Mouse (Mus musculus) Patski (cell line): ENCODE measurements around the gene Mycbp. TPM values are rescaled to one million over a fixed set of nuclear protein-coding genes. Genes with fewer than 3 reads are reported as not detected.
A peak's percentile ranks its signal among the peaks of the same experiment; 100 is the strongest.
"Not testable (repeated sequence)": the region's sequence is repeated elsewhere in the genome, so short reads cannot be mapped to it uniquely, and the experiment has no call there.

Source experiments
- ATAC-seq: fragments of 100-300 bp; one replicate; pipeline ENCODE4 v1.8.0; 2021
- CTCF ChIA-PET: fragments of 350-600 bp; sonication (Branson Sonifier 250); formaldehyde crosslinking; loops from one replicate; lab custom pipeline; 2022; ENCODE audit warnings: inconsistent platforms; lab: Charles Lee
- POLR2A ChIA-PET: fragments of 350-600 bp; sonication (Branson Sonifier 250); formaldehyde crosslinking; loops from one replicate; lab custom pipeline; 2022; ENCODE audit warnings: antibody characterized with exemption, inconsistent platforms; lab: Charles Lee
- DNase-seq: peaks from one replicate; pipeline ENCODE4 v3.0.0-alpha.2; 2011; ENCODE audit warnings: low read depth, low spot score
- H3K27me3 ChIP-seq: fragments of 371-371 bp; one replicate; pipeline ENCODE4 v1.5.1; 2021
- CTCF ChIP-seq: fragments of 100-300 bp; IDR thresholded peaks from one replicate; pipeline ENCODE4 v1.5.1; 2021
- in situ Hi-C: fragments of 300-500 bp; cut with MboI; formaldehyde crosslinking; loops from 3 replicates; pipeline ENCODE4 v1.11.1; 2018; ENCODE audit warnings: low pct_unique_long_range_greater_than_20kb, mixed read lengths
- polyA plus RNA-seq: library from polyadenylated mRNA; unstranded; gene quantifications from one replicate; pipeline ENCODE4 v1.2.3, GENCODE M21; 2021

The Mycbp gene
- polyA plus RNA-seq, 1 experiment from 2014 or later = 45.4 TPM

DNA sequence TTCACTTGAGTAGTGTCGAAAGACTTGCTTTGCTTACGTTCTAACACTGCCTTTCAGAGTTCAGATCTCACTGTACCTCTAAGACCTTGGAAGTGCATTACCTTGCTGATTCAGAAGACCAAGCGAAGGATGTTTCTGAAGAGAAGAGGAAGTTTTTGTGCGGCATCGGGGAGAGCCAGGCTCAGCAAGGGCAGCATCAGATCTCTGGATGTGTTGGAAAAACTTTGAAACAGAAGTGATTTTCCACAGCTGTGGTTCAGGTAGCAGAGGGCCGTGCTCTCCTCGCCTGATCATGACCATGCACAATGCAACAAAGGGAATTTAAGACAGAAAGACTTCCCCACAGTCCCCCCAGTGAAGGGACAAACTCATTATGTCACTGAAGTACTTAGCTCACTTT, 31.4 kb downstream of the Mycbp start:
- ATAC-seq (no peak), DNase-seq (no peak)
- in situ Hi-C loops = no loop called here
- ChIA-PET POLR2A (no interaction called here), CTCF (interaction anchor here (1.4 kb wide), 1 partner anchor 16 kb away, joined by 4 read pairs; no protein-coding TSS in a partner anchor)
- H3K27me3 ChIP-seq = no peaks in the 10 kb centered on the region
- TF ChIP-seq CTCF = no peak

DNA sequence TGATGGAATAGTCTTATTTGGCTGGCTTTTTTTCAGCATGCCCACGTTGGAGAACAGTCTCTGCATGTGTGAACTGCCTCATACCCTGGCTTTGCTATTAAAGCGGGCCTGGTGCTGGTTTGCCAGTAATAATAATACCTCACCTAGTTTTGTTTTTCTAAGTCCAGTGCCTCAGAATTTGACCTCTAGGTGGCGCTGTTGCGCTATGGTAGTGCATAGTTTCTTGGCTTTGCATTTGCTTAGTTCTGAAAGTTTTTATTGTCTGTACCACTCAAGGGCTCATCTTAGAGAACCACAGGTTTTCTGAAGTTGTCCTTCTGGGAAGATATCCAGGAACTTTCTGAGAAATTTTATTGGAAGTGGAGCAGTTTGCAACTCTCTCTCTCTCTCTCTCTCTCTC, 35.2 kb downstream of the Mycbp start:
- in situ Hi-C loops = no loop called here
- peak; percentile 79 for TF ChIP-seq CTCF
- no peaks in the 10 kb centered on the region for H3K27me3 ChIP-seq
- POLR2A ChIA-PET = no interaction called here
- DNase-seq (peak; percentile 44), ATAC-seq (peak; percentile 26)
- CTCF ChIA-PET = interaction anchor here (0.8 to 2.9 kb wide), 9 partner anchors 10 to 171 kb away, joined by 3 to 15 read pairs (median 4); no protein-coding TSS in a partner anchor

DNA sequence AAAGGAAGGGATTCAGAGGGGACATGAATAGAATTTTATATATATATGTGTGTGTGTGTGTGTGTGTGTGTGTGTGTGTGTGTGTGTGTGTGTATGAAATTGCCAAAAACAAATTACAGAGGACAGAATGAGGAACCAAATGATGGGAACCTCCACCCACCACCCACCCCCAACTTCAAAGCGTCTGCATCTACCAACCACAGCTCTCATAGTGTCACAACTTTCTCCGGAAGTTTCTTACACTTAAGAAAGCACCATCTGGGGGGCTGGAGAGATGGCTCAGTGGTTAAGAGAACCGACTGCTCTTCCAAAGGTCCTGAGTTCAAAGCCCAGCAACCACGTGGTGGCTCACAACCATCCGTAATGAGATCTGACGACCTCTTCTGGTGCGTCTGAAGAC, 36.2 kb downstream of the Mycbp start:
- POLR2A ChIA-PET, DNase-seq, H3K27me3 ChIP-seq, in situ Hi-C loops, ATAC-seq: not testable (repeated sequence)
- CTCF ChIA-PET = interaction anchor here (2.9 kb wide), 1 partner anchor 9 kb away, joined by 15 read pairs; no protein-coding TSS in a partner anchor

DNA sequence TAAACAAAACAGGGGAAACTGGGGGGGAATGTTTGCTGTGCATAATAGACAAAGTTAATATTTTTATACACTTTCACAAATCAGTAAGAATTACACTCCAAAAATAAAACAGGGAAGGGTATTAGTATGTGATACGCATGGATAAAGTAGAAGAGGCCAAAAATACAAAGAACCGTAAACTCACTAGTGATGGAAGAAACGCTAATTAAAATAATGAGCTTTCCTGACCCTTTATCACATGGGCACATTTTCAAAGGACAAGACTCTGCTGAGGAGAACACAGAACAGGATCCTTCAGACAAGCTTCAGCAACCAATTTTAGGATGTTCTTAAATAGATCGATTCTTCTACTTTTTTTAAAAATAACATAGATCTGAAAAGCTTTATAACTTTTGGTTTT, 42.1 kb downstream of the Mycbp start:
- ChIA-PET CTCF (interaction anchor here (1.0 kb wide), 1 partner anchor 9 kb away, joined by 4 read pairs; no protein-coding TSS in a partner anchor), POLR2A (no interaction called here)
- ATAC-seq (no peak), DNase-seq (no peak)
- TF ChIP-seq CTCF = no peak
- no peaks in the 10 kb centered on the region for H3K27me3 ChIP-seq
- in situ Hi-C loops = no loop called here

DNA sequence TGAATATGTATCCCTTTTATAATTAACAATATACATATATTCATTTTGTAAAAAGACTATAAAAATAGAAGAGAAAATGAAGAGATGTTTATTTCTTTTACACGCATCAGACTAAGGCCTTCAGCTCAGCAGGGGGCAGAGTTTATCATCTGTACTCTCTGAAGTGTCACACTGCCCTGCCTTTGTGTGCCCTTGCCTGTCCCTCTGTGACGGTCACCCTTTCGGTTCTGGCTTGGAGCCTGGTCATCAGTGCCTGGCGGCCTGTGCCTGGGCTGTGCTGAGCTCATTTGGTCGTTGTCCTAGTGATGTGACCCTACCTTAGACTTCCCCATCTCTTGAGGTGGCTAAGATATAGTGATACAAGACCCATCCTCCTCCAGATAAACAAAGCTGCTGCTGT, 42.5 kb downstream of the Mycbp start:
- ChIA-PET CTCF (interaction anchor here (1.0 kb wide), 1 partner anchor 9 kb away, joined by 4 read pairs; no protein-coding TSS in a partner anchor), POLR2A (no interaction called here)
- TF ChIP-seq CTCF = no peak
- no peaks in the 10 kb centered on the region for H3K27me3 ChIP-seq
- ATAC-seq (no peak), DNase-seq (no peak)
- in situ Hi-C loops = no loop called here

DNA sequence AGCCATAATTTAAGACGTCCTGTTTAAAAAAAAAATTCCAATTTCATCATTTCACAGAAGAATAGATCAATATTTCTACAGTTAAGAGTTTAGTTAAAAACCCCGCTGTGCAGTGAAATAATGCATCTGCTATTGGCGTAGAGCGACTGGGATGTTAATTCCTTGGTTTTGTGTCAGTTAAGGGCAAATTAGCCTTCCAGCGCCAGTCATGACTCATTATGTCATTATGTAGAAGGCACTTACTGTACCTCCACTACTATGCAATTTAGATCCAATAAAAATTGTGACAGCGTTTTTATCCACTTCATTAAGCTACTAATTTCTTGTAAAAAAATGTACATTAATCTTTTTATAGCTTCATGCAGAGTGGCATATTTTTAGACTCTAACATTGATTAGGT, 44.3 kb downstream of the Mycbp start:
- in situ Hi-C loops = no loop called here
- ATAC-seq (no peak), DNase-seq (no peak)
- ChIA-PET POLR2A (interaction anchor here (0.7 kb wide), 1 partner anchor 740 kb away, joined by 3 read pairs; no protein-coding TSS in a partner anchor), CTCF (interaction anchor here (2.0 to 3.5 kb wide), 2 partner anchors 9 to 18 kb away, joined by 4 to 15 read pairs; no protein-coding TSS in a partner anchor)
- TF ChIP-seq CTCF = no peak
- peaks cover 7% of the 10 kb centered on the region for H3K27me3 ChIP-seq

DNA sequence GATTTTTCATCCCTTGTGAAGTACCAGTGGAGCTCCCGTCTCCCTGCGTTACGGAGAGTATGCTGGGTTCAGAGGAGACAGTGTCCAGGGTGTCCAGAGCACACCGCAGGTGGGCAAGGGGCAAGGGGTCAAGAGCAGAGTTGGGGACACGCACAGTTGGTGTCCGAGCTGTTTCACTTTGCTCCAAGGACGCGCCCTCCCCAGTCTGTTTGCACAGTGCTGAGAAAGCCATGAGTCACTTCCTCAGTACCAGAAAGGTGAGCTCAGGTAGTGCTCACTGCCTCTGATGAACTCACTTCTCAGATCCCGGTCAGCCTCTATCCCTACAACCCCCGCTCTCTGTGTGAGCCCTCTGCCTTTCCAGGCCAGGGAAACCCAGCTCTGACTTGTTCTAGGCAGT, 45.0 kb downstream of the Mycbp start:
- POLR2A ChIA-PET = no interaction called here
- DNase-seq (peak; percentile 7), ATAC-seq (peak; percentile 83)
- CTCF ChIA-PET = interaction anchor here (1.1 to 3.5 kb wide), 3 partner anchors 10 to 18 kb away, joined by 4 to 15 read pairs (median 4); no protein-coding TSS in a partner anchor
- in situ Hi-C loops = loop anchor here (10.0 kb wide), 1 partner anchor 725 kb away; no protein-coding TSS in a partner anchor
- H3K27me3 ChIP-seq = peaks cover 7% of the 10 kb centered on the region
- TF ChIP-seq CTCF = no peak

DNA sequence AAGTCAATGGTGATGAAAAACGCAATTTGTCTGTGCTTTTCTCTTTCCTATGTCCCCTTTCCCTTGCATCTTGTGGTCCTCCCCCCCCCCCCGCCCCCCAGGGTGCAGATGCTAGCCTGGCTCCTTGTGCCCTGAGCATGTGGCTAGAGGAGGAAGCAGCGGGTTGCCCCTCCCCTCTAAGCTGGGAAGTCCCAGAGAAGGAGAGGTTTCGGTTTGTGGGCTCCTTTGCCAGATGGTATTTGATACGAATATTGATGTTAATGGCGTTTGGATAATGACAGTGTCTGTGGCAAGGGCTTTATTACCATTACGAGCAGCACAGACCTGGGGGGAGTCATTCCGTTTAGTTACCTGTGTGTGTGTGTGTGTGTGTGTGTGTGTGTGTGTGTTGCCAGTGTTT, 47.4 kb downstream of the Mycbp start:
- in situ Hi-C loops = loop anchor here (10.0 kb wide), 1 partner anchor 723 kb away; no protein-coding TSS in a partner anchor

GRCm38 (mm10) chr4:123956703-123957491, 52.3 kb downstream of the Mycbp start:
- ATAC-seq = peak; percentile 67
- CTCF ChIA-PET = no interaction called here
- in situ Hi-C loops = loop anchor here (10.0 kb wide), 1 partner anchor 718 kb away; no protein-coding TSS in a partner anchor

More for the DNA sequence above, 47.4 kb downstream of the Mycbp start:
- DNase-seq (no peak), ATAC-seq (no peak)
- ChIA-PET CTCF (interaction anchor here (0.9 to 3.5 kb wide), 2 partner anchors 12 to 13 kb away, joined by 3 to 15 read pairs; no protein-coding TSS in a partner anchor), POLR2A (no interaction called here)
- TF ChIP-seq CTCF = no peak
- H3K27me3 ChIP-seq = peaks cover 7% of the 10 kb centered on the region

DNA sequence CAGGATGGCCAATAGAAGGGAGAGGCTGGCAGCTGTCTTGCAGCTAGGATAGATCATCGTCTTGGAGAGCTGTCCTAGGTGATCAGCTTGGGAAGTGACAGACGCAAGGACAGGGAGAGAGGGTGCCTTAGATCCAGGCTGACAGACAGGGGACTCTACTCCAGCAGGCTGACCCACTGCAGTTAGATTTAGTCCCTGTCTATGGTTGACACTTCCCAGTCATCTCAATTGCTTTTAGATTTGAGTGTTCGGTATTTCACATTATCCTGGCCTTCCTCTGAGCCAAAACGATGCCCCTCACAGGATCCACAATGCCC, 52.8 kb downstream of the Mycbp start:
- no peak for TF ChIP-seq CTCF
- peaks cover 7% of the 10 kb centered on the region for H3K27me3 ChIP-seq
- CTCF ChIA-PET = no interaction called here
- ATAC-seq (no peak), DNase-seq (no peak)
- in situ Hi-C loops = loop anchor here (10.0 kb wide), 1 partner anchor 717 kb away; no protein-coding TSS in a partner anchor
- POLR2A ChIA-PET = no interaction called here

More at GRCm38 (mm10) chr4:123956703-123957491, 52.3 kb downstream of the Mycbp start:
- TF ChIP-seq CTCF = peak; percentile 98
- no peak for DNase-seq
- POLR2A ChIA-PET = no interaction called here
- peaks cover 7% of the 10 kb centered on the region for H3K27me3 ChIP-seq
